Mouse (Mus musculus) spleen, embryonic (tissue): ENCODE results near the gene Cpxm1.

Experiments used
- CTCF ChIA-PET: fragments of 350-600 bp; sonication (Branson Sonifier 250); formaldehyde crosslinking; loops from one replicate; lab custom pipeline; 2022; lab: Charles Lee

Gene Cpxm1

DNA sequence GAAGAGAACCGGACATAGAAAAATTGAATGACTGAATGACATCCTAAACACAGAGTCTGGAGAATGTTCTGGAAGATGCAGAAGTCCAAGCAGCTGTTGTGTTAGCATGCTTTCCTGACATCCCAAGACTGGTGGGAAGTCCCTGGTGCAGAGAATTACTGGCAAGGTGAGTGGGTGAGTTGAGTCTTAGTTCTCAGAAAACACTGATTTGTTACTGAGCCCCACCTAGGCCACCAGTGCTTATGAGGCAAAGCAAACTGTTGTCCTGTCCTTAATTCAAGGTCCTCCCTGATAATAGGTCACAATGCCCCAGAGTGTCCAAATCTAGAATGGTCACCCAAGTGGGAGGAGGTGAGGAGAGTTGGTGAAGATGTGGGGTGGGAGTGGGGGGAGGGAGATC lies 7.6 kb upstream of the Cpxm1 start, which contains the start of the genes Gm28372 and 1700020A23Rik:
Gm28372 (plus strand) TSS at position 301 of the 400 bp plus-strand sequence.
1700020A23Rik (plus strand) TSS at position 321 of the 400 bp plus-strand sequence.
- CTCF ChIA-PET, result interaction anchor here (0.6 kb wide), 2 partner anchors 602 to 998 kb away, joined by 3 to 4 read pairs; no protein-coding TSS in a partner anchor

DNA sequence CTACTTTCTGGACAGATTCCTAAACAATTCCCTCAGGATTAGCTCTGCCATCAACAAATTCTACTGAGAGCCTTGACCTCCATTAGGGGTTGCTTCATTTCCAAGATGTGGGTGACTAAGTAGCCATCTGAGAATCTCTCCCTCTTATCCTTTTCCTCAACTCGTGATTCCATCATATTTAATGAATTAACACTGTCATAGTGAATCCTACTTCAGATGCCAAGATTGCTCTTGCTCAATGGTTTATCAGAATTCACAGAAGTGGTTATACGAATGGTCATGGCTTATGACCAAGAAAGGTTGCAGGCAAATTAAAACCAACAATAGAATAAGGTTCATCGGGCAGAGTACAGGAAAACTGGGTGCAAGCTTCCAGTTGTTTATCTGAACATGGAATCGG lies 4.5 kb upstream of the Cpxm1 start:
- CTCF ChIA-PET, result no interaction called here

DNA sequence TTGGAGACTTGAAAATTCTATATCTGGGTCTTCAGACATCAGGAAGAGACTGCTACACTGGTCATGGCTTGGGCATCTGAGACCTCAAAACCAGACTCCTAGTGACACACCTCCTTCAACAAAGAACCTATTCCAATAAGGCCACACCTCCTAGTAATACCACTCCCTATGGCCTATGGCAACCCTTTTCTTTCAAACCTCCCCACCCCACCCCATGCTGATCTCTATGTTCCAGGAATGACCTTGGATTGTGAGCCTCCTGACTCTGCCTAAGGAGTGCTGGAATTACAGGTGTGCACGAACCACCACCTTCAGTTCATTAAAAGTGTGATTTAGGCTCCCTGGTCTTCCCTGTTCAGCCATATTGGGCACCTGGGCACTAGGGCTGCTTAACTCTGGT lies 2.7 kb upstream of the Cpxm1 start:
- CTCF ChIA-PET, result no interaction called here

DNA sequence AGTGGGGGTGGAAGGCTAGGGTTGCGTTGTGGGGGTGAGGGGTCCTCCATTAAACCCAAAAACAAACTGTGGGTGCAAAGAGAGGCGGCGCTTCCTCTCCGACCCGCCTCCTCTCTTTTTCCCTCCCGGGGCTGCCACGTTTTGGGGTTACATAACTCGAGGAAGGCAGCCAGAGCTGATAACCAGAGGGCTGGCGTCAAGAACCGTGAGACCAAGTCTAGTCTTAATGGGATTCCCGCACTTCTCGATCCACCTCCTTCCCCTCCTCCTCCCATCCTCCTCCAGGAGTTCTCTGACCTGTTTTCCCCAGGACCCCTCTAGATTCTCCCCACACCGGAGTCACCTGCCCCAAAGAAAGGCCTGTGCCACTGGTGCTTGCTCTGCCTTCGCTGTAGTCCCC lies 717 bp upstream of the Cpxm1 start:
- CTCF ChIA-PET, result no interaction called here

DNA sequence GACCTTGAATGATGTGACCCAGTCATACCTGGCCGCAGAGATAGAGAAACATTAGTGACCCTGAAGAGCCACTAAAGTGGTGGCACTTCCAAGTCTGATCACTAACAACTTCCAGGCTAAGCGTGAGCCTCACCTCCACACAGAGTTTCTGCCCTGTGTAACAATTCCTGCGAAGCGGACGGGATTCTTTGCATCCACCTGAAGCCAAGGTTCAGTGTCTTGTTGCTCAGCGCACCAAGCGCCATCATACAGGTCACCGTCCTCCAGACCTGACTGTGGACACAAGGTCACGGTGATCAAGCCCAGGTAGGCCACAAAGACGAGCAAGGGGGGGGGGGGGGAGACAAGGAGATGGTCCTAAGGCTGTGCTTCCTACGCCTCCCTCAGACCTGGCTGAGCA lies 1.7 kb downstream of the Cpxm1 start:
- CTCF ChIA-PET, result no interaction called here

DNA sequence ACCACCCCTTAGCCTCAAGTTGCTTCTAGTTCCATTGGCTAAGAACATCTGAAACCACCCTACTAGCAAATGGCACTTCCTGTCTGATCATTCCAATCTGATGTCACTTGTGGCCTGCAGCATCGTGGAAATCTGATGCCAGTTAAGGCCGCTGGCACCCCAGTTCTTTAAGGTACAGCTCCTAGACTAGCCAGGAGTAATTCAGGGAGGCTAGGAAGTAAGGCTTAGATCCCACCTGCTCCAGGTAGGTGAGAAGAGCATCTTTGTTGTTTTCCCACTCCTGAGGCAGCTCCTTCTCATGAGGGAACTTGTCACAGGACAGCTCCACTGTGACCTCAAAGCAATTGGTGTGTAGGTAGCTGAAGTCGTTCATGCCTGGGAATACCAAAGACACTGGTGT lies 4.5 kb downstream of the Cpxm1 start:
- CTCF ChIA-PET, result no interaction called here

DNA sequence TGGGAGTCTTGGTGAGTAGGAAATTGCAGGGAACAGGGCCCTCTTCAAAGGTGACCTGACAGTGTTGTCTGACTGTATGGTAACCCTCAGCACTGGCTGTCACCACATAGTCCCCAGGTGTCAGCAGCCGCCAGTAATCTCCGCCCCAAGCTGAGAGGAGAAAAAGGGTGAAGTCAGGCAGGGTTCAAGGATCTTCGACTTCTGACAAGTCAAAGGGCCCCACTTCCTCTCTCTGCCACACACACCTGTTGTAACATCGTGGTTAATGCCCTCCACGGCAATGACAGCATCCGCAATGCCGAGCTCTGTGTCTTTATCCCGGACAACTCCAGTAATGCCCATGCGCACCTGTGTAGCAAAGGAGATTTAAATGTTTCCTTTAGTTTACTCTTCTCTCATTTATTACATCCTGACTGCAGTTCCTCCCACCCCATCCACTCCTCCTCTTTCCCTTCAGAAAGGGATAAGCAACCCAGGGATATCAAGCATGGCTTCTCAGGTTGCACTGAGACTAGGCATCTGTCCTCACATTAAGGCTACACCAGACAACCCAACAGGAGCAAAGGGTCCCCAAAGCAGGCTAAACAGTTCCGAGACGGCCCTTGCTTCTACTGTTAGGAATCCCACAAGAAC lies 6.3 kb downstream of the Cpxm1 start:
- CTCF ChIA-PET, result interaction anchor here (0.6 kb wide), 1 partner anchor 176 kb away, joined by 5 read pairs; no protein-coding TSS in a partner anchor

DNA sequence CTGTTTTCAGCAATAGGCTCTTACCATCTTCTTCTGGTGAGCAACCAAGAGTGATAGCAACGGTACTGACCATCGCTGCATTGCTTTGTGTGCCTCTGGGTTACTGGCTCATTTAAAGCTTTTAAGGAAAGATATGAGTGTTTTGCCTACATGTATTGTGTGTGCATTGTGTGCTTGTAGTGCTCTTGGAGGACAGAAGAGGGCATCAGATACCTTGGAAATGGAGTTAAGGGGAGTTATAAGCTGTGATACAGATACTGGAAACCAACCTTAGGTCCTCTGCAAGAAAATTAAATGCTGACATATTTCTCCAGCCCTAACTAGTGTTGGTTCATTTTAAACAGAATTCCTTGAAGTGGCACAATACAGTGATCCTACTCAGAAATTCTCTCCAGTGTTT lies 8.6 kb downstream of the Cpxm1 start:
- CTCF ChIA-PET, result interaction anchor here (1.2 kb wide), 1 partner anchor 209 kb away, joined by 3 read pairs; no protein-coding TSS in a partner anchor

DNA sequence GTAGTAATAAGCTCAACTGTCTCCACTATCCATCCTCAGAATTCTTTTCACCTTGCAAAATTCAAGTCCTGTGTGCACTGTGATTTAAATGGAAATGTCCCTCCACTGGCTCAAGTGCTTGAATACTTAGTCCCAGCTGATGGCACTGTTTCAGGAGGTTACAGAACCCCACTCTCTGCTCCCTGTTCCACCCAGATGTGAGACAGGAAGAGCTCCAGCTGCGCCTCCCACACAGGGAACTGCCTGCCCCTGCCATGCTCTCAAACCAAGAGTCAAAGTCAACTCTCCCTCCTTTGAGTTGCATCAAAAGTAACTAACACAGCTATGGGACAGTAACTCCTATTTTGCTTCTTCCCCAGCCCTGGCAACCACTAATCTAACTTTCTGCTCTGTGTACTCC lies 11.2 kb downstream of the Cpxm1 start:
- CTCF ChIA-PET, result no interaction called here

DNA sequence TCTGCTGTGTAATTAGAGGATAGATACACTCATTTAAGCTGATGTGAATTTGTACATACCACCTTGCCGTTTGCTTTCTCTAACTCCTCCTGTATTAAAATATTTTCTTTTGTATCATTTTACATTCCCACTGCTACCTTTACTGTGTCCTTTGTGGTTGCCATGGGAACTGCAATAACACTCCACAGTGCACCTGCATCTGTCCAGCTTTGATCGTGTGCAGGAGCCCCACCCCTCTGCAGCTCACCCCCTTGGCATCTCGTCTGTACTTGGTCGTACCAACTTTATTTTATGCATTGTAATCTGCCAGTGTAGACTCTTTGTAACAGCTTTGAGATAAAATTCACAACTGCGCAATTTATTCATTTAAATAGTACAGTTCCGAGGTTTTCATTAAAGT lies 13.5 kb downstream of the Cpxm1 start:
- CTCF ChIA-PET, result no interaction called here

DNA sequence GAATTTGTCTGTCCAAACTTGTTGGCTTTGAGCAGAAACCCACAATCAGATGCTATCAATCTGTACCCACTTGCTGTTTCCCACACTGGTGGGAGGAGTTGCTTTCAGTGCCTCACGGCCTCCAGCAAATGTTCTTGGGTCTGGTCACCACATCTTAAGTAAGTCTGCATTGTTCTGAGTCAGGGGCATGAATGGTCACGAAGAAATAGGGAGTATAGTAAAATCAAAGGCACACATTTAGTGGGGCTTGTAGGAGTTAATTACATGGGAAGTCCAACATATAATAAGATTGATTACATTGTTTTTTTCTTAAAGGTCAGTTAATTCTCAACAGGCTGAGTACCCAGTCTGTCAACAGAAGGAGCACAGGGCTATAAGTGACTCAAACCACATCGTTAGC lies 14.2 kb downstream of the Cpxm1 start:
- CTCF ChIA-PET, result no interaction called here

DNA sequence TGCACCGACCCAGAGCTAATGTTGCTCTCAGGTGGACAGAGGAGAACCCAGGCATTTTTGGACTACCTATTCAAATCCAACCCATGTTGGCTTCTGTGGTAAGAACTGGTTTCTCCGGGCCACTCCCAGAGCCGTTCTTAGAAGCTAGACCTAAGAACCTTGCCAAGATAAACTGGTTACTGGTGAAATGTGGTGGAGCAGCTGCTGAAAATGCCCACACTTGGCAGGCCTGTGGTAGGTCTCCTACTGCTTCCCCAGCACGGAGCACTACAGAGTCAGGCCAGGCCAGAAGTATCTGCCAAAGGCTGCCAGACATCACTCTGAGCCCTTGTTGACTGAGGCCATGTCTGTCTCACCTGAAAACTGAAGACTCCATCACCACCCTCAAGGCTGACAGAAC lies 22.4 kb downstream of the Cpxm1 start:
- CTCF ChIA-PET, result no interaction called here

DNA sequence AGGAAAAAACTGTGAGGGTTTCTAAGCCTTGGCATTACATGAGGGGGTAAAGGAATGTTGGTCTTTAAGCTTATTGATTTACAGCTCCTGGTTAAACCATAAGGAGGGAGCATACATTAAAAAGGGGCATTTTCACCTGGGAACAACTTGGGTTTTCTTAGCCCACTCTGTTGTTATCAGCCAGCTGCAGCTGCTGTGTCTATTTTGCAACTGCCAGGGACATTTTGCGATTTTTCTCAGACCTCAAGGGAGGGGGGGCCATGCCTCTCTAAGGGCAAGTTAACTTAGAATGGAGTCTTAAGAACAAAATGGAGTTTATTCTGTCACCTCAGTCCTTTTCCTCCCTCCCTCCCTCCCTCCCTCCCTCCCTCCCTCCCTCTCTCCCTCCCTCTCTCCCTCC lies 24.3 kb downstream of the Cpxm1 start:
- CTCF ChIA-PET, result interaction anchor here (0.7 kb wide), 1 partner anchor 15 kb away, joined by 6 read pairs; no protein-coding TSS in a partner anchor

DNA sequence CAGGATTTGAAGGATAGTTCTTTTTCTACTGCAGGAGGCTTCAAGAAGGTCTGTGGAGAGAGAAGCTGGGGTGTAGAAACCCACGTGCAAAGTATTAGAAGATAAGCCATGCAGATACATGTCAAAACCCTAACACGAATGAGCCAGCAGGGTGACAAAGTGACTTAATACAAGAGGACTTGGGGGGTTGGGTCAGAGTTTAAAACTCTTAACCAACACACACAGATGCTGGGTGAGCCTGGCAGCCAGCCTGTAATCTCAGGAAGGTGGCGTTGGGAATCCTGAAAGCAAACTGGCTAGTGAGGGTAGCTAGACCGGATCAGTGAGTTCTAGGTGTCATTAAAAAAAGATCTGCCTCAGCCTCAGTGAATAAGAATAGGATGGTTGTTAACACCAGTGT lies 30.0 kb downstream of the Cpxm1 start:
- CTCF ChIA-PET, result interaction anchor here (0.6 kb wide), 1 partner anchor 8 kb away, joined by 3 read pairs; no protein-coding TSS in a partner anchor

DNA sequence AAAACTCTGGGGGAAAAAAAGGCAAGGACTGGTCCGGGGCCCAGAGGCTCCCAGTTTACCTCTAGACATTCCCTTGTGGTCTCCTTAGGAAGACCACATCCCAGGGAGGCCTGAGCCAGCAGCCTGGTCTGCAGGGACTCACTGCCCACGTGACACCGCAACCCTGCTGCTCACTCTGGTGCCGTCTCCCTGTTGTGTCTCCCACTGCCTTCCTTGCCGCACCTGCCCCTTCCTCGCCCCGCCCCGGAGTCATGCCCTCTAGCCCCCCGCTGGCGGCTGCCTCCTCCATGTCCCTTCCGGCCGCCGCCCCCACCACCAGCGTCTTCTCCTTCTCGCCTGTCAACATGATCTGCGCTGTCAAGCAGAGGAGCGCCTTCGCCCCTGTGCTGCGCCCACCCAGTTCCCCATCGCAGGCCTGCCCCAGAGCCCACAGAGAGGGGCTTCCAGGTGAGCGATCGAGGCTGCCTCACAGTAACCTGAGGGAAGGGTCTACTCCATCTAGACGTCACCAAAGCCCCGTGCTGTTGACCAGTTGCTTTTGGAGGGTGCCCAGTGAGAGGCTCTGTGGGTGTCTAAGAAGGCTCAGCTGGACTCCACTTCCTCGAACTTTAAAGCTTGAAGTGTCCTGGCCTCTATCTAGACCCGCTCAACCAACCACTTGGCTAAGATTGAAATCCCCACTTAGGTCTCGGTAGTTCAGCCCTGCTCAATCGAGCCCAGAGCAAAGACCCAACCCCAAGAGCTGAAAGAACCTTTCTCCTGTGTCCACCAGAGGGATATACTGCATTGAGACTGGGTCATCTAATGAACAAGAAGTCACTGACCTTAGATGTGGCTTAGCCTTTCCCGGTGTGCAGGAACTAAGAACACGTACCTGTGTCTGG lies 31.9 kb downstream of the Cpxm1 start:
- CTCF ChIA-PET, result no interaction called here

DNA sequence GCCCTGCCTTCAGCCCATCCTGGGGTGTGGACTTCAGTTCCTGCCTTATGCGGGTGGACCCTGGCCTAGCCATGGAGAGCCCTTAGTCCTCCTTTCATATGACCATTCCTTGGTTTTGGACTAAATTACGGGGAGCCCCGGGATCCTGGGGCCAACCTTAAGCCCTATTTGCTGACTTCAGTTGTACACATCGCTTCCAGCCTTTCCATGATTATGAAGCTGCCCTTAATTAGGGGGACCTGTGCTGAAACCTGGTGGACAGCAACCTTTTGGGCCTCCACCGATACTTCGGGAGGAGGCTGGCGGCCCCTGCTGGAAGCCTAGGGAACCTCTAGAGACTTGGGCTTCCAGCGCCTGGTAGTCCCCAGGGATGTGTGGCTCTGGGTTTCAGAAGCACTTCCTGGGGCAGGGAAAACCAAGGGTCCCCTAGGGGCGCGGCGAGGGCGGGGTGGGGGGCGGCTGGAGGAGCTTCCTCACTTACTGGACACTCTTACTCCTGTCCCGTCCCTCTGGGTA lies 34.8 kb downstream of the Cpxm1 start:
- CTCF ChIA-PET, result no interaction called here

DNA sequence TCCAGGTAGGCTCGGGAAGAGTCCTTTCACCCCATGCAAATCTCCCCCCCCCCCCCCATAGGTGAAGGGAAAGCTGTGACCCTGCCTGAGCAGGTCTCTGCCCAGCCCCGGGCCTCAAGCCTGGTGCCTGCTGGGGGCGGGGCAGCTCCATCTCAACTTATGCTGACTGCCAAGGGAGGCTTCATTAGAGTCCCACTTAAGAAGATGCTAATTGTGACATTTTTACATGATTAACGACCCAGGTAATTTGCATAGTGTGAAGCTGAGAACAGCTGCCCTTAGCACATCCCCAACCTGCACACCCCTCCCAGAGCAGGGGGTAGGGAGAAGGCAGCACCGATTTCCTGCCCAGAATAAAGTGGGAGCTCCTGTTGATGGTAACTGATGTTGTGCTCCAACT lies 38.5 kb downstream of the Cpxm1 start:
- CTCF ChIA-PET, result interaction anchor here (0.5 to 0.6 kb wide), 2 partner anchors 8 to 472 kb away, joined by 3 read pairs; no protein-coding TSS in a partner anchor

DNA sequence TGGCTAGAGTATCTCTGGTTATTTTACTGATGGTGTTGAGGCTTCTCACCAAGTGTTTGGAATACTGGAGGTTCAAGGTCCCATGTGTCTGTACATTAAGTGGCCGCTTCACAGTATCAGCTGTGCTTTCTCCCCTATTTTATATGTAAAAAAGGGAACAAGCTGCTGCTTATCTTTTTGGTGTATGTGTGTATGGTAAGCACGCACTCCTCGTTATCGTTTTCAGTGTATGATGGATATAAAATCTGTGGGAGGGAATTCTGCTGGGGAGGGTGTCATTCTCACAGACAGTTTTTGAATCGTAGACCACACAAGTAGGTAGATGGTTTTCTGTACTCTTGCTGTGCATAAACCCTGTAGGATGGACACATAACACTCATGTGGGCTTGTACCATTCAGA lies 39.8 kb downstream of the Cpxm1 start:
- CTCF ChIA-PET, result interaction anchor here (0.6 kb wide), 1 partner anchor 15 kb away, joined by 6 read pairs; no protein-coding TSS in a partner anchor

DNA sequence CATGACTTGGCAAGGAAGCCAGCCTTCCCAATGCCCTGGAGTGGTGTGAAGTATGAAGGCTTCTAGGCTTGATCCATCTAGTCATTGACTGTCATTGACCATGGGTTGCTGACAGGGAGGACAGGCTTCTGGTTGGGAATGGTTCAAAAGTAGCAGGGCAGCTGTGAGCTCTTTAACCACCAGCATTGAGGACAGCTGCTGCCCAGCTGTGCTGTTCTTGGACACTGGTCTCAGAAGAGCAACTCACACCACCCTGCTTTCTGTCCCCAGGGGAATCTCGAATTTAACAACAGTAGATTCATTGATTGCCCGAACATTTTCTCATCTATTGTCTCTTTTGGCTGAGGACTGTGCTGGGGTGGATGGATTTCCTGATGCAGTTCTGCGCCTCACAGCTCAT lies 43.5 kb downstream of the Cpxm1 start:
- CTCF ChIA-PET, result no interaction called here

DNA sequence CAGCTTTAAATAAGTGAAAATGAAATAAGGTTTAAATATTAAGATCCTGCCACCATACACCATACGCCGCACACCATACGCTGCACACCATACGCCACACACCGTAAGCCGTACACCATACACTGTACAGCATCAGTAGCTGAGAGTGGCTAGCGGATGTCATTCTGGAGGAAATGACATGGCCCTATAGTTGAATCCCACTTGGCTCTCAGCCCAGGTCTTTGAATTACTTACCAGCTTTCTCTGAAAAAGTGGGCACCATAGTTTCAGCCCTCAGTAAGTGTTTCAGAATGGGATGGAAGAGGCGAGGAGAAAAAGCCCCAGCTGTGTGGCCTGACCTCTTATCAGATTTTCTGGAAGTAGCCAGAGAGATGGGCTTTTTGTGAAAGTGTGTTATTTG lies 44.0 kb downstream of the Cpxm1 start:
- CTCF ChIA-PET, result no interaction called here

DNA sequence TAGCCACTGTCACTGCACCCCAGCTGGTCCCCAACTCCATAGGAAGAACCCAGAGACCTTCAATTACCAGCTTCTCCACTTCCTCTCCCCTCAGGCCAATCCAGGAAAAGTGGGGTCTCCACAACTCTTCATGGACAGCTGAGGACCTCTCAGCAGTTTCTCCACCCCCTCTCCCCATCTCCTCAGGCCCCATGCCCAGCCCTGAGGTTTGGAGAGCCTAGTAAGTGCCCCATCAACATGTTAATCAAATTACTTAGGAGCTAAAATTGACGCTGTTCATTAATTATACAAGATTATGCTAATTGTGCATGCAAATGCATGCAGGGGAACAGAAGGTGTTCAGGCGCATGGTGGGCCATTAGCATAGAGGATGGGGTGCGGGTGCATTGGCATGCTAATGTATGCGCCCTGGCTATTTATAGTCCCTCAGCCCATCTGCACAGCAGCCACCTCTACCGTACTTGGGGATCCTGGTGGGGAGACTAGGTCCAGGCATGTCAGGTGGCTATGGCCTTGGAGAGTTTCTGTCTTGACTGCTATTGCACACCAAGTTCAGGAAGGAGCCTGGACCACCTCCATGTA lies 45.5 kb downstream of the Cpxm1 start:
- CTCF ChIA-PET, result no interaction called here

DNA sequence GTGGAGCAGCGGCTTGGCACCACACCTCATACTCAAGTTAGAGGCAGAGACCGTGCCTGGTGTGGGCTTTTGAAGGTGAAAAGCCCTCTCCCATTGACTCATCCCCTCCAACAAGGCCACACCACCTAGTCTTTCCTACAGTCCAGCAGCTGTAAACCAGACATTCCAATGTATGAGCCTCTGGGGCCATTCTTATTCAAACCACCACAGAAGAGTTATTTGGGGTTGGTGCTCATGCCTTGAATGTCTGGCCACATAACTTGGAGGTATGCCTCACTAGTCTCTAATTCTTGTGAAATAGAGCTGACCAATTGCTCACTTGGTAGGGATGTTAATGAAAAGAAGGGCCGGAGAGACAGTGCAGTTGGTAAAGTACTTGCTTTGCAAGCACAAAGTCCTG lies 47.0 kb downstream of the Cpxm1 start:
- CTCF ChIA-PET, result no interaction called here
